Mouse (Mus musculus): ENCODE data around the gene AU018091. TPM values are rescaled to one million over a fixed set of nuclear protein-coding genes. Genes with fewer than 3 reads are reported as not detected.
"Not testable (repeated sequence)": the region's sequence is repeated elsewhere in the genome, so short reads cannot be mapped to it uniquely, and the experiment has no call there.

AU018091 gene
- polyA plus RNA-seq, 2 experiments = not detected

- not testable (repeated sequence) for H3K9ac ChIP-seq (replicated peaks)
- 48% methylated on average over 13 of the region's 13 CpGs for WGBS (ENCODE audit: insufficient replicate concordance)
Measured at GRCm38 (mm10) chr7:3106516-3107077, 62.4 kb downstream of the AU018091 start.

More at GRCm38 (mm10) chr7:3106516-3107077, 62.4 kb downstream of the AU018091 start:
- not testable (repeated sequence) for H3K4me1 ChIP-seq (replicated peaks; ENCODE audit: control insufficient read depth in 2 of 2, insufficient read depth in 2 of 2, low read length in 1 of 2); H3K27ac ChIP-seq; H3K9me3 ChIP-seq (ENCODE audit: control insufficient read depth, low read length); H3K4me2 ChIP-seq (ENCODE audit: low read depth); H3K4me3 ChIP-seq (ENCODE audit: insufficient read depth in 1 of 2, low read depth in 2 of 2, low read length in 2 of 2); ATAC-seq (ENCODE audit: insufficient read depth); DNase-seq (ENCODE audit: low read depth in 3 of 3, low spot score in 3 of 3); H3K27me3 ChIP-seq (ENCODE audit: control insufficient read depth, insufficient read depth, low read length); H3K36me3 ChIP-seq (replicated peaks; ENCODE audit: control insufficient read depth, insufficient read depth, low read depth)
- TF ChIP-seq CTCF (IDR thresholded peaks at IDR 0.05; ENCODE audit: low read depth) = peak; percentile 44

MicroRNAs within 50 kb of the gene (microRNA counts, 519-probe panel; counts per million panel counts)
- 69.9 counts per million for microRNA mmu-miR-290-3p
- microRNA mmu-miR-290-5p = 69.9 counts per million
- microRNA mmu-miR-291a-3p = 69.9 counts per million
- microRNA mmu-miR-291a-5p = 69.9 counts per million
- 69.9 counts per million for microRNA mmu-miR-292-5p

Small RNA genes lying within 50 kb of the gene (microRNA-seq; reads per million reads assigned to microRNA genes)
- gene Mir290a = not detected
- not detected for gene Mir290b
- 20.3 reads per million, percentile 29 among the genes with 10 or more reads in this experiment for gene Mir291a
- gene Mir292 = not detected
- not detected for gene Mir292b

Other genes with a start within 250 kb of the AU018091 start
- gene Nlrp12, start 80.5 kb upstream of the AU018091 start, polyA plus RNA-seq (2012; rRNA removed) = 0.02 and 0.04 TPM in 2 replicates
- gene Nlrp12, start 80.5 kb upstream of the AU018091 start, polyA plus RNA-seq (2014; fragmentation: Nextera tagmentation; extraction: Ambion mirVana) = 0.05 and 0.08 TPM in 2 replicates
- gene Myadm, start 119.9 kb upstream of the AU018091 start, polyA plus RNA-seq (2012; rRNA removed) = 21.5 and 27.0 TPM in 2 replicates
- 23.1 and 24.9 TPM in 2 replicates for gene Myadm, start 119.9 kb upstream of the AU018091 start, polyA plus RNA-seq (2014; fragmentation: Nextera tagmentation; extraction: Ambion mirVana)
- gene Prkcg, start 120.0 kb upstream of the AU018091 start, polyA plus RNA-seq (2012; rRNA removed) = 0.05 and 0.06 TPM in 2 replicates
- not detected in 2 replicates for gene Prkcg, start 120.0 kb upstream of the AU018091 start, polyA plus RNA-seq (2014; fragmentation: Nextera tagmentation; extraction: Ambion mirVana)
- 0.49 and 0.92 TPM in 2 replicates for gene Cacng7, start 163.8 kb upstream of the AU018091 start, polyA plus RNA-seq (2012; rRNA removed)
- not detected in 2 replicates for gene Cacng7, start 163.8 kb upstream of the AU018091 start, polyA plus RNA-seq (2014; fragmentation: Nextera tagmentation; extraction: Ambion mirVana)
- gene Cacng8, start 221.5 kb upstream of the AU018091 start, polyA plus RNA-seq (2012; rRNA removed) = 0.04 and 0.05 TPM in 2 replicates
- gene Cacng8, start 221.5 kb upstream of the AU018091 start, polyA plus RNA-seq (2014; fragmentation: Nextera tagmentation; extraction: Ambion mirVana) = not detected in 2 replicates